Mouse (Mus musculus) cerebellum, adult 8-10 months (tissue): Measurements from ENCODE around the gene Arnt2.

Source experiments
- DNase-seq: peaks from one replicate; pipeline ENCODE4 v3.0.0; 2022

Gene Arnt2

GRCm38 (mm10) chr7:84231396-84231795, 178.6 kb downstream of the Arnt2 start:
- DNase-seq = no peak

GRCm38 (mm10) chr7:84227652-84228051, 182.3 kb downstream of the Arnt2 start:
- no peak for DNase-seq

GRCm38 (mm10) chr7:84226909-84227308, 183.1 kb downstream of the Arnt2 start:
- no peak for DNase-seq

GRCm38 (mm10) chr7:84212112-84212511, 197.9 kb downstream of the Arnt2 start:
- DNase-seq = no peak

GRCm38 (mm10) chr7:84210585-84211291, 199.2 kb downstream of the Arnt2 start:
- no peak for DNase-seq

- no peak for DNase-seq
Observed at GRCm38 (mm10) chr7:84203981-84204380, 206.0 kb downstream of the Arnt2 start.

GRCm38 (mm10) chr7:84201151-84202068, 208.6 kb downstream of the Arnt2 start:
- no peak for DNase-seq

- DNase-seq = no peak
Observed at GRCm38 (mm10) chr7:84197208-84197860, 212.6 kb downstream of the Arnt2 start.
